Mouse (Mus musculus) heart, embryonic 16.5 days (tissue): ENCODE measurements around the gene Cct4. TPM values are rescaled to one million over a fixed set of nuclear protein-coding genes. Genes with fewer than 3 reads are reported as not detected.

Experiments
- ATAC-seq: fragments of 200-750 bp; cut with Nextera tagmentation; replicated peaks from 2 replicates; pipeline ENCODE4 v1.8.0; 2017; ENCODE audit warnings: moderate number of reproducible peaks; ENCODE audit not compliant: insufficient read depth, low FRiP score; ENCODE audit errors: extremely low read depth
- H3K27ac ChIP-seq: fragments of 300-500 bp; sonication (generic); 2 replicates; pipeline ENCODE4 v1.5.1; 2014; ENCODE audit warnings: mild to moderate bottlenecking, low read length, control low read depth, moderate library complexity
- H3K27me3 ChIP-seq: fragments of 300-500 bp; sonication (generic); 2 replicates; pipeline ENCODE4 v1.6.1; 2014; ENCODE audit warnings: low read length, mixed read lengths; ENCODE audit not compliant: control insufficient read depth, insufficient read depth
- H3K36me3 ChIP-seq: fragments of 300-500 bp; sonication (generic); 2 replicates; pipeline ENCODE4 v1.6.1; 2014; ENCODE audit not compliant: control insufficient read depth, insufficient read depth
- H3K4me1 ChIP-seq: fragments of 300-500 bp; sonication (generic); 2 replicates; pipeline ENCODE4 v1.6.1; 2014; ENCODE audit warnings: low read length, mixed read lengths; ENCODE audit not compliant: control insufficient read depth, insufficient read depth
- H3K4me2 ChIP-seq: fragments of 300-500 bp; sonication (generic); 2 replicates; pipeline ENCODE4 v1.6.1; 2014; ENCODE audit warnings: low read depth, mild to moderate bottlenecking, control low read depth, low read length
- H3K4me3 ChIP-seq: fragments of 300-500 bp; sonication (generic); 2 replicates; pipeline ENCODE4 v1.5.1; 2014; ENCODE audit warnings: mild to moderate bottlenecking, control low read depth, low read length
- H3K9ac ChIP-seq: fragments of 300-500 bp; sonication (generic); 2 replicates; pipeline ENCODE4 v1.6.1; 2014; ENCODE audit warnings: low read length, control low read depth
- H3K9me3 ChIP-seq: fragments of 300-500 bp; sonication (generic); replicated peaks from 2 replicates; pipeline ENCODE4 v1.6.1; 2016; ENCODE audit warnings: low read length; ENCODE audit not compliant: control insufficient read depth
- WGBS: fragments of 180-500 bp; shearing (Covaris S2); extraction: QIAGEN DNeasy Blood & Tissue Kit; methylation state at CpG from one replicate; pipeline ENCODE4 v1.1.7; 2014; 5-methylcytosine and 5-hydroxymethylcytosine counted together
- polyA plus RNA-seq: library from polyadenylated mRNA; unstranded; fragments of >200 nt; fragmentation: Nextera tagmentation; extraction: Ambion mirVana; gene quantifications from 2 replicates; pipeline ENCODE4 v1.2.1, GENCODE M21; 2015

Gene Cct4
- polyA plus RNA-seq, 1 experiment from 2014 or later: 221 TPM

- no peak overlapping the region for H3K27ac ChIP-seq
- ATAC-seq: no peak
- H3K27me3 ChIP-seq: no peaks in the 10 kb centered on the region
- H3K4me1 ChIP-seq: no peaks in the 10 kb centered on the region
- H3K9ac ChIP-seq: no peak overlapping the region
- no peaks in the 10 kb centered on the region for H3K36me3 ChIP-seq
- WGBS: 84% methylated on average over 4 of the region's 4 CpGs
- no peak overlapping the region for H3K4me2 ChIP-seq
- H3K4me3 ChIP-seq: no peak overlapping the region
- H3K9me3 ChIP-seq: no peaks in the 10 kb centered on the region
These were observed 23.4 kb downstream of the Cct4 start for GRCm38 (mm10) chr11:23013580-23014294.

GRCm38 (mm10) chr11:23014996-23015395, 24.7 kb downstream of the Cct4 start:
- no peak overlapping the region for H3K9ac ChIP-seq
- no peaks in the 10 kb centered on the region for H3K27me3 ChIP-seq
- 64% methylated on average over 6 of the region's 6 CpGs for WGBS
- no peaks in the 10 kb centered on the region for H3K9me3 ChIP-seq
- no peaks in the 10 kb centered on the region for H3K4me1 ChIP-seq
- no peaks in the 10 kb centered on the region for H3K36me3 ChIP-seq
- no peak for ATAC-seq
- no peak overlapping the region for H3K27ac ChIP-seq
- H3K4me2 ChIP-seq: no peak overlapping the region
- H3K4me3 ChIP-seq: no peak overlapping the region

DNA sequence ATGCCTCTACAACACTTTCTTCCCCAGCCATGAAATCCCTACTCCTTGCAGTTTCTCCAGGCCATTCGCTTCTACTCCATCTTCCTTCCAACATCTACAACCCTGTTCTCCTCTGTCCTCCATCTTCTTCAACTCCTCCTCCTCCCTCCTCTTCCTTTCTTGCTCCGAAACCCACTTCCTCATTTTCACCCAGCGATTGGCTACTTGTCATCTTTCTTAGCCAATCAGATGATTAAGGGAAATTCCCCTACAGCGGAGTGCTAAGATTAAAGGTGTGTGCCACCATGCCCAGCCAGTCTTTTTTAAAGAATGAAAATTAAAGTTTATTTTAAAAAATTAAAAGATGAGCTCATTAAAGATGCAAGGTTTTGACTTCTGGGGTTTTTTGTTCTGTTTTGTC, 27.6 kb downstream of the Cct4 start:
- Histone ChIP-seq H3K9me3 (no peaks in the 10 kb centered on the region), H3K4me1 (no peaks in the 10 kb centered on the region), H3K27ac (no peak overlapping the region), H3K36me3 (no peaks in the 10 kb centered on the region), H3K4me2 (no peak overlapping the region), H3K9ac (no peak overlapping the region), H3K4me3 (no peak overlapping the region), H3K27me3 (no peaks in the 10 kb centered on the region)
- WGBS: 92% methylated on average over 4 of the region's 4 CpGs
- ATAC-seq: no peak

- no peaks in the 10 kb centered on the region for H3K4me1 ChIP-seq
- no peak for ATAC-seq
- WGBS: 68% methylated on average over 24 of the region's 24 CpGs
- no peak overlapping the region for H3K4me2 ChIP-seq
- no peaks in the 10 kb centered on the region for H3K27me3 ChIP-seq
- H3K9ac ChIP-seq: no peak overlapping the region
- no peak overlapping the region for H3K4me3 ChIP-seq
- no peaks in the 10 kb centered on the region for H3K36me3 ChIP-seq
- no peaks in the 10 kb centered on the region for H3K9me3 ChIP-seq
- no peak overlapping the region for H3K27ac ChIP-seq
These were observed 29.9 kb downstream of the Cct4 start for GRCm38 (mm10) chr11:23020116-23020770.

GRCm38 (mm10) chr11:23020841-23021240, 30.5 kb downstream of the Cct4 start:
- no peak for ATAC-seq
- Histone ChIP-seq H3K9ac (no peak overlapping the region), H3K27me3 (no peaks in the 10 kb centered on the region), H3K4me3 (no peak overlapping the region), H3K4me2 (no peak overlapping the region), H3K36me3 (no peaks in the 10 kb centered on the region), H3K9me3 (no peaks in the 10 kb centered on the region), H3K27ac (no peak overlapping the region), H3K4me1 (no peaks in the 10 kb centered on the region)
- 85% methylated on average over 14 of the region's 14 CpGs for WGBS

DNA sequence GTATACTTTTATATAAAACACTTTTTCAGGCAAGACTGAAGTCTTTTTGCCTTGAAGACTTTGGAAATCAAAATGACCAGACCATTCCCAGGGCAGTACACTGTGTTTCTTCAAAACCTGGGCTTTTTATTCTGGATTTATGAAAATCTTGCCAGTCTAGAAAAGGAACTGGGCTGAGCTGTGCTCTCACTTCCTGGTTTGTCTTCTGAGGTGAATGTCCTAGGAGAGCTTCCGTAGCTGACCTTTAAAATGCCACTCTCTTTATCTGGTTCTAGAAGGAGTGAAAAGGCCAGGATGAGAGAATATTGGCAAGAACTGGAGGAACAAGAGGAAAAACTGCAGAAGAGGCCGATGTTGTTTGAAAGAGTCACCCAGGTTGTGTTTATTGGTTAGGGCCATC, 32.8 kb downstream of the Cct4 start:
- Histone ChIP-seq H3K9me3 (no peaks in the 10 kb centered on the region), H3K27ac (no peak overlapping the region), H3K36me3 (no peaks in the 10 kb centered on the region), H3K4me3 (no peak overlapping the region), H3K27me3 (no peaks in the 10 kb centered on the region), H3K4me2 (no peak overlapping the region), H3K9ac (no peak overlapping the region), H3K4me1 (no peaks in the 10 kb centered on the region)
- WGBS: 89% methylated on average over 2 of the region's 2 CpGs
- no peak for ATAC-seq

DNA sequence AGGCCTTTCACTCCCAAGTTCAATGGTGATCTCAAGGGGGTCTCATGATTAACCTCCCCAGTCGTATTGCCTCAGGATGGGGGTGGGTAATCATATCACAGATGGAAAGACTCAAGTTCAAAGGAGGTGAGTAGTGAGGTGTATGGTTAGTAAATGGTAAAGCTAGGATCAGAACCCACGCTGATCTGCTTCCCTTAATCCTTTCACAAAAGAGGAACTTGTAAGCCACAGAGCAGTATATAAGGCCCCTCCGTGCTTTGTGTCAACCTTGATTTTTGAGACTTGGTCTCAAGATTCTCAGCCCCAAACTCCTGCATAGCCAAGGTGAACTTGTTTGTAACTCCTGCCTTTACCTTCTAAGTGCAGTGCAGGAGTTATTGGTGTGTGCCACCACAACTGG, 33.9 kb downstream of the Cct4 start:
- Histone ChIP-seq H3K9me3 (no peaks in the 10 kb centered on the region), H3K9ac (no peak overlapping the region), H3K36me3 (no peaks in the 10 kb centered on the region), H3K4me1 (no peaks in the 10 kb centered on the region), H3K4me3 (no peak overlapping the region), H3K27me3 (no peaks in the 10 kb centered on the region), H3K4me2 (no peak overlapping the region), H3K27ac (no peak overlapping the region)
- WGBS: 80% methylated on average over 3 of the region's 3 CpGs
- ATAC-seq: no peak

DNA sequence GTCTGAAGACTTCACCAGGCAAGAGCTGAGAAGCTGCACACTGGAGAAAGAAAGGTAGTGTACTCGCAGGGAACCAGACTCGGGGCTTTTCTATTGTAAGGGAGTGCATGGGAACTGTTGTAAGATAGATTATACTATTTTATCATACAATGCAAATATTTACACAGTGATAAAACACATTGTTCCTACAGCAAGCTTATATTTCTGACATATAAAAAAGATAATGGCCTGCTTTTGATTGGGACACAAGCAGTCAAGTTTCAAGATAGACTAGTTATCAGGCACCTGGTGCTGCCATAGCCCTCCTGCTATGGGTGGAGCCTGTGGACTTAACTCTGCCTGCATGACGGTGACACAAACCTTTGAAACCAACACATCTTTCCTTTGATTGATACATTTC, 38.6 kb downstream of the Cct4 start:
- no peaks in the 10 kb centered on the region for H3K4me1 ChIP-seq
- WGBS: 34% methylated on average over 3 of the region's 3 CpGs
- no peak for ATAC-seq
- H3K9me3 ChIP-seq: no peaks in the 10 kb centered on the region
- H3K4me2 ChIP-seq: no peak overlapping the region
- no peak overlapping the region for H3K4me3 ChIP-seq
- no peaks in the 10 kb centered on the region for H3K36me3 ChIP-seq
- no peaks in the 10 kb centered on the region for H3K27me3 ChIP-seq
- H3K27ac ChIP-seq: no peak overlapping the region
- no peak overlapping the region for H3K9ac ChIP-seq

GRCm38 (mm10) chr11:23029399-23029798, 39.1 kb downstream of the Cct4 start:
- Histone ChIP-seq H3K36me3 (no peaks in the 10 kb centered on the region), H3K4me3 (no peak overlapping the region), H3K27me3 (no peaks in the 10 kb centered on the region), H3K9ac (no peak overlapping the region), H3K27ac (no peak overlapping the region), H3K9me3 (no peaks in the 10 kb centered on the region), H3K4me2 (no peak overlapping the region), H3K4me1 (no peaks in the 10 kb centered on the region)
- ATAC-seq: no peak
- 73% methylated on average over 6 of the region's 6 CpGs for WGBS
